Mouse (Mus musculus) embryo, embryonic 11 days (tissue): ENCODE data around the gene Pdap1.
"Not testable (repeated sequence)": the region's sequence is repeated elsewhere in the genome, so short reads cannot be mapped to it uniquely, and the experiment has no call there.

Experiments used
- DNase-seq: peaks from one replicate; pipeline ENCODE4 v3.0.0-alpha.2; 2015

Pdap1 gene

DNA sequence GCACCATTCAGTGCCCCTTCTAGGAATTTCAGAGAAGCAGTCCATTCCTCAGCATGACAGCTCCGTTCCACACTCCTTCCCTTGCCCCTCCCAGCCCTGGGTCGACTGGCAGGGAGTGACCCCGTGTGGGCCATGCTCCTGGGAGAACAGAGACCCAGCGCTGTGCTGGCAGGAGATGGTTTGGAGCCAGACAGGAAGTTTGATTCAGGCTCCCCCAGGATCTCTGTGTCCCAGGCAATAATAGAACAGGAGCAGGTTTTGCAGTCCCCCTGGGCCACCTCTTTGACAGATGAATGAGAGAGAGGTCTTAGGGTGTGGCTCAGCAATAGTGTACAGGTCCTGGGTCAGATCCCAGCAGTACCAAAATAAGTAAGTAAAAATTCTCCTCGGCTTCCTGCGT is 22.0 kb downstream of the Pdap1 start:
- no peak for DNase-seq

DNA sequence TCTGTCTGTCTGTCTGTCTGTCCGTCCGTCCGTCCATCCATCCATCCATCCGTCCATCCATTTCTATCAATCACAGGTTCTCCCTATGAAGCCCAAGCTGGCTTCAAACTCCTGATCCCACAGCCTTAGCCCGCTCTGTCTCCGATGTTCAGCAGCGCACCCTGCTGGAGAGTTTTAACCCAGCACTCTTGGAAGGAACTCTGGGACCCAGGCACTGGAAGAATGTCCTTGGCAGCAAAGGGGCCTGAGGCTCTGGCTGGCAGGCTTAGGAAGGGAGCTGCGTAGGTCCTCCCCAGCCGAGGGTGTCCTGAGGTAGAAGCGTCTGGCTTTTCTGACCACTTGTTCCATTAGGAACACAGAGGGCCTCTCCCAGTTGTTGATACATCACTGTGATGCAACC is 23.1 kb downstream of the Pdap1 start:
- peak; percentile 67 for DNase-seq

DNA sequence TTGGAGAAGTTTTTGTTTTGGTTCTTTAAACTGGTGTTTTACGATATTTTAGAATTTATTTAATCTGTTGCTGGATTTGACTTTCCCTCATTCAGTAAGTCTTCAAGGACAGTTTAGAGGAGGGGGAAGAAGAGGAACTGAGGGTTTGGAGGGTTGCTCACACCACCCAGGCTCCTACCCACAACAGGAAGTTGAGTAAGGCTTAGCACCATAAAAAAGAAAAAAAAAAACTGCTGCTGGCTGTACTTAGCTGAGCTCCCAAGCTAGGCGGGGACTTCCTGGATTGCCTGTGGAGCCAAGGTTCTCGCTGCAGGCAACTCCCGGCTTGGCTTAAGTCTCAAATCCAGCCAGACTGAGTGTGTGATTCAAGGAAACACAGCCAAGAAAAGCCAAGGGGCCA is 23.7 kb downstream of the Pdap1 start:
- no peak for DNase-seq

DNA sequence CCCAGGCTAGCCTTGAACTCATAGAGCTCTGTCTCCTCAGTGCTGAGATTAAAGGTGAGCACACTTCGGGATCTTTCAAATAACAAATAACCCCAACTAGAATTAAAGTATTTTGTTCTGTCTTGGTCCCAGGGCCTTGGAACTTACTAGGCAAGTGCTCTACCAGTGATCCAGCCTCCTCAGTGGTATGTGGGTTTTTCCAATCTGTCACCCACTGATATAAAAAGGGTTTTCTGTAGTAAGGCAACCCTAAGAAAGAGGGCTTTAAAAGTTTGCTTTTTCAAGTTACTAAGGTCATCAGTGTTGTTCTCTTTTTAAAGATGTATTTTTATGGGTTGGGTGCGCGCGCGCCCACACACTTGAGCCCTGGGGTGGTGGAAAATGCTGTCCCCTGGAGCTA is 24.3 kb downstream of the Pdap1 start:
- DNase-seq, result no peak

DNA sequence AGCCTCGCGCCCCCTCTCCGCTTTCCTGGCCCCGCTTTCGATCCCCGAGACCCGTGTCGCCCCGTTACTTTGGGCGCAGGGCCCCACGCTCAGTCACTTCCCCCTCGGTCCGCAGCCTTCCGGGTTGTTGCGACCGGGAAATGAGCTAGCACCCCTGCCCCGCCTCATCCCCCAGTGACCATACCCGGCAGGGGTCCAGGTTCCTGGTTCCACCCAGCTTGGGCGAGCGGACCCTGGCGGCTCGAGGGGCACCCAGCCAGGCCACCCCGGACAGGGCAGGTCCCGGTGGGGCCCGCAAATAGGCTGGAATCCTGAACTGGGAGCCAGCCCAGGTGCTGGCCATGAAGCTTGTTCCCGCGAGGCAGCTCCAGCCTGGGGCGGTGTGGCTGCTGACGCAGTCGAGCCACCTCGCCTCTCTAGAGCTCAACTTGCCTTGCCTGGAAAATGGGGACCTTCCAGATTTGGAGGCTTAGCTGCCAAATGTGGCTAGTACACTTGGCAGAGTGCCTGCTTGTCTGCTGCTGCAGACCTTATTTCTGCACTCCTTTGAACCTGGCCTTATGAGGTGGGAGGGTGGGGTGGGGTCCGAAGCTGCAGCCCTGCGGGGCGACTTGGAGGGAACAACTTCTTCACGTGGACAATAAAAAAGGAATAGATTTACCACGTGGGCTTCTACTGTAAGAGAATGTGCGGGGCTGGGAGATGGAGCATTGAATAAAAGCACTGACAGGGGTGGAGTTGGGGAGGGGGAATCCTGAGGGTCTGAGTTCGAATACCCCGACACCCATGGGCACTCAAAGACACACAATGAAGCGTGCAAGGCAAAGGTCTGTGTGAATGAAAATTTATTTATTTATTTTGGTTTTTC is 25.2 kb downstream of the Pdap1 start:
- DNase-seq, result peak; percentile 53

- peak; percentile 84 for DNase-seq
These were observed 25.9 kb downstream of the Pdap1 start, which contains the start of gene Arpc1b for GRCm38 (mm10) chr5:145114071-145114605. Gene Arpc1b, plus strand, starts transcription at chr5:145114215.

- DNase-seq, result no peak
These were observed 26.6 kb downstream of the Pdap1 start for GRCm38 (mm10) chr5:145113416-145113815.

- DNase-seq, result no peak
These were observed 27.5 kb downstream of the Pdap1 start for GRCm38 (mm10) chr5:145112566-145112965.

DNA sequence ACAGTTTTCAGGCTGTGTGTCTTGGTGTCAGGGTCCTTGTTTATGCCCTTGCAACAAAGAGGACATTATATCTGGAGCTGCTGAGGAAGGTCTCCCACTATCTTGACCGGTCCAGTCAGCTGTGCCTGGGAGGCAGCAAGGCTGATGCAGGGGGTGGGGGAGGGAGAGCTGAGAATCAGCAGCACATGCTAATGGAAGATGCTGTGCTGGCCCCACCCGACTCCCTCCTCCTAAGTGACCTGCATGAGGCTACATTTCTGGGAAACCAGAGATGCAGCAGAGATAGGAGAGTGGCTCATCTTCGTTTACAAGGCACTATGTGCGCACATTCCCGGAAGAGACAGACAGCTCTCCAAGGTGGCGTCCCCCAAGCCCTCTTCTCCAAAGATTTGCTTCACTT is 29.6 kb downstream of the Pdap1 start:
- DNase-seq, result no peak

DNA sequence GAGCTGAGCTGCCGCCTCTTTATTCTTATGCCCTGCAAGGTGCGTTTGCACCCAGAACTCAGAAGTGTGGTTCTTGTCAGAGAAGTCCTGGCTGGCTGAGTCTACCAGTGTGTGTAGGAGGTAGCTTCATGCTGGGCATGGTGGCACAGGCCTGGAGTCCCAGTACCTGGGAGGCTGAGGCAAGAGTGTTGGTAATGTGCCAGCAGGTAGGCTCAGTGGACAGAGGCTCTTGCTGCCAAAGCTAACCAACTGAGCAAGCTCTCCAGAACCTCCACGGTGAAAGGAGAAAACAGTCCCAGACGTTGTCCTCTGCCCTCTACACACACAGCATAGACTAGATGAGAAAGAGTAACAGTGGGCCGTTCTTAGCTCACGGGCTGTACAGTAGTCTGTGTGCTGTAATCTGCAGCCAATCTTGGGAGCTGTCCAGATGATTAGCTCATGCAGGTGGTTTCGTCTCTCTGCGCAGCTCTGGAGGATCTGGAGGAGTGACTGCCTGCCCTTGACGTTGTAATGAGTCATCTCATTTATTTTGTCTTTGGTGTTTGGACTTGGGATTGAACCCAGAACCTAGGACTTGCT is 34.3 kb downstream of the Pdap1 start:
- DNase-seq, result no peak

DNA sequence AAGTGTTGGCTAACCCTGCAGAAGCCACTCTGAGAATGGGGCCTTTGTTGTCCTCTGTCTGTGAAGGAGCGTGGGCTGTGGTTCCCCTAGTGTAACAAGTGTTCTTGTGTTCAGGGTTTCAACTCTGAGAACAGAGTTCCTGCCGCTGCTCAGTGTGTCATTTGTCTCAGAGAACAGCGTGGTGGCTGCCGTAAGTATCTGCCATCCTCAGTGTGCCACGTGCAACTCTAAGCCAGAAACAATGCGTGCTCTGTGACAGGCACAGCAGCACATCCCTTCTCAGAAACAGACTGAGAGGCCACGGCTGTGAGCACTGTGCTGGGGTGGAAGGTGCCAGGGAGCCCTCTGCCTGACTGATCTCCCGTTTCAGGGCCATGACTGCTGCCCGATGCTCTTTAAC is 35.7 kb downstream of the Pdap1 start:
- DNase-seq, result no peak

- DNase-seq, result no peak
These were observed 37.3 kb downstream of the Pdap1 start for GRCm38 (mm10) chr5:145102706-145103105.

DNA sequence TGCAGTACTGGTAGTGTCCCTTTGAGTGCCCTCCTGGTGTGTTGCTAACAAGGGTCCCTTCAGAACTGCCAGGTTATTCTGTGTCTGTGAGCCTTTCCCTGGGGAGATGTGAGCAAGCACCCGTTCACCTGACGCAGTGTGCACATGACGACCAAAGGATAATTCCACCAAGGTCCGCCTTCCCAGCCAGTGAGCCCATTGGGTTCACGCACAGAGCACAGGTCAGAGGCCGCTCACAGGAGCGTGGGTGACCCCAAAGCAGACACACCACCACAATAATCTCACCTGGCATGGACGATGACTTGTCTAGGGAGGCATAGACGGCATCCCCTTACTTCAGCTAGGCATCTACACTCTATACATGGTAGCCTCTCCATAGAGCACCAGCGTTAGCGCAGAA is 38.6 kb downstream of the Pdap1 start:
- DNase-seq, result not testable (repeated sequence)

DNA sequence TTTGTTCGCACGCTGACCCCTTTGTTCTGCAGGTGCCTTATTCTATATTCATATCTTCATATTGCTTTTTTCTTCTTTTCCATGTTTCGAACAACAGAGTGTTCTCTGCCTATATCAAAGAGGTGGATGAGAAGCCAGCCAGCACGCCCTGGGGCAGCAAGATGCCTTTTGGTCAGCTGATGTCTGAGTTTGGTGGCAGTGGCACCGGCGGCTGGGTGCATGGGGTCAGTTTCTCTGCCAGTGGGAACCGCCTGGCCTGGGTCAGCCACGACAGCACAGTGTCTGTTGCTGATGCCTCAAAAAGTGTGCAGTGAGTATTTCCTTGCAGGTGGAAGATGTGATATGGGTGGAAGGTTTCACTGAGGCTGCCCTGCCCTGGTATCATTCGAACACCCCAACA is 39.1 kb downstream of the Pdap1 start:
- DNase-seq, result no peak

GRCm38 (mm10) chr5:145098340-145098821 is 41.7 kb downstream of the Pdap1 start:
- no peak for DNase-seq

GRCm38 (mm10) chr5:145096195-145096594 is 43.8 kb downstream of the Pdap1 start:
- DNase-seq, result no peak

- no peak for DNase-seq
These were observed 50.2 kb downstream of the Pdap1 start for GRCm38 (mm10) chr5:145089878-145090277.

DNA sequence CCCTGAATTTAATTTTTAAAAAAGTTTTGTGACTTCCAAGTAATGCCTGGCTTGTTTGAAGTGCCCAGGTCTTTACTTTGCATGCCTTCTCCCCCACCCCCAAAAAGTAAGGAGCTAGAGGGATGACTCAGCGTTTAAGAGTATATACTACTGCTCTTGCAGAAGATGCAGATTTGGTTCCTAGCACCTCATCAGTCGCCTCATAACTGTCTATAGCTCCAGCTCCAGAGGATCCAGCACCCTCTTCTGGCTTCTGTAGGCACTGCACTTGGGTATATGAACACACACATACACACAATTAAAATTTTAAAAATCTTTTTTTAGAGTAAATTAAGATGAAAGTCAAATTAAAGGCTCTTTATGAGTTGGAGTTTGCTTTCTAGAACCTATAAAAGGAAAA is 51.9 kb downstream of the Pdap1 start:
- no peak for DNase-seq

DNA sequence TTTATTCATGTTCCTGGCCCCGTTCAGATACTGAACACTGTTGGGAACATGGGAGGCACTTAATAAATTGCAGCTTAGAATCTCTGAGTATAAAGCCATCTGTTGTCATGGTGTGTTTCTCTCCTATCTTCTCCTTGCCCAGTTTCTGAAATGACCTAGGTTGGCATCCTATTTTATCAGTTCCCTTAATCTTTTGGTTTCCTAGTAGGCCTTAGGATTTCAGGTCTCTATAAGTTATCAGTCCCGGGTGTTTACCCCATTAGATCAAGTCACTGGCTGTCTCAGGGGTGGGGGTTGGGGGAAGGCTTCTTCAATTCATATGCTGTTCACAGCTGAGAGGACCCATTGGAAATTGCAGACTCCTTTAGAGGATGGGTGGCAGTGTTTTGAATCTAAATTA is 55.2 kb downstream of the Pdap1 start:
- DNase-seq, result no peak

DNA sequence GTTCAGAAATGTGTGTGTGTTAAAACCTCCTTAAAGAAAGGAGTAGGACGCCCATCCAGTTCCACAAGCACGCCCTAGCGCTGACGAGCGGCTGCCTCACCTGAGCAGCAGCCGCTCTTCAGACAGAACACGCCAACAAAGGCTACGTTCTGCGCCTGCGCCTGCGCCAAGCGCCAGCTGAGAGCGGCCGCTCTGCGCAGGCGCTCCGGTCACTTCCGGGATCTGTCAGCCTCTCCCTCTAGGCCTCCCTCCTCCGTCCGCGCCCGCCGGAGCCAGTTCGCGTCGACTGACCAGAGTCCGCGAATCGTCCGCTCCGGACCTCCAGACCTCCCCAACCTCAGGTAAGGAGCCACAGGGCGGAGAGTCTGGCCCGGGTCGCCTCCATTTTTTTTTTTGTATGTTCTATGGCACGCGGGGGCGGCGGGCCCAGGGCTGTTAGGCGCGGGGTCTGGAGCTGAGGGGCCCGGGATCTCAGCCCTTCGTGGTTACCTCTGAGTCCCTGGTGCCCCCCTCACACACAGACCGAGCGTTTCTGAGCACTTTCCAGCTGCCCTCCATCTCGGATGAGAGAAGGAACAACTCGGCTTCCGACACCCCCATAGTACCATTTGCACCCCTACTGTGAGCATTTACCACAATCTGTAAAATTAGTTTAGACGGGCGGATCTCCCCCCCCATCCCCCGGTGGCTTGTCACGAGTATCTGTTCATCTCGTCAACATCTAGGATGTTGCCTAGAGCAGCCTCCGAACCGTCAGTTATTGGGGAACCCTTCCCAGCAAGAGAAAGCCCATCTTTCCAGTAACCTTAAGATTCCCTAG is 56.2 kb downstream of the Pdap1 start, which contains the start of the genes Arpc1a and Kpna7:
Gene Arpc1a, plus strand, starts transcription at position 199 of the 820 bp plus-strand sequence.
Gene Kpna7, minus strand, starts transcription at position 399 of the 820 bp plus-strand sequence.
- DNase-seq, result peak; percentile 96

GRCm38 (mm10) chr5:145083201-145083600 is 56.8 kb downstream of the Pdap1 start:
- DNase-seq, result not testable (repeated sequence)

GRCm38 (mm10) chr5:145081866-145082613 is 58.0 kb downstream of the Pdap1 start:
- DNase-seq, result no peak
